Mouse (Mus musculus) R1 (cell line): ENCODE measurements around the gene Trp73.

Source experiments
- DNase-seq: peaks from one replicate; pipeline ENCODE4 v3.0.0-alpha.2; 2018; ENCODE audit warnings: low read depth, low spot score

Trp73 gene

GRCm38 (mm10) chr4:154142211-154143040, 2.4 kb upstream of the Trp73 start, which contains the start of gene Wrap73:
Gene Wrap73 (plus strand): TSS chr4:154142372.
- peak; percentile 93 for DNase-seq

DNA sequence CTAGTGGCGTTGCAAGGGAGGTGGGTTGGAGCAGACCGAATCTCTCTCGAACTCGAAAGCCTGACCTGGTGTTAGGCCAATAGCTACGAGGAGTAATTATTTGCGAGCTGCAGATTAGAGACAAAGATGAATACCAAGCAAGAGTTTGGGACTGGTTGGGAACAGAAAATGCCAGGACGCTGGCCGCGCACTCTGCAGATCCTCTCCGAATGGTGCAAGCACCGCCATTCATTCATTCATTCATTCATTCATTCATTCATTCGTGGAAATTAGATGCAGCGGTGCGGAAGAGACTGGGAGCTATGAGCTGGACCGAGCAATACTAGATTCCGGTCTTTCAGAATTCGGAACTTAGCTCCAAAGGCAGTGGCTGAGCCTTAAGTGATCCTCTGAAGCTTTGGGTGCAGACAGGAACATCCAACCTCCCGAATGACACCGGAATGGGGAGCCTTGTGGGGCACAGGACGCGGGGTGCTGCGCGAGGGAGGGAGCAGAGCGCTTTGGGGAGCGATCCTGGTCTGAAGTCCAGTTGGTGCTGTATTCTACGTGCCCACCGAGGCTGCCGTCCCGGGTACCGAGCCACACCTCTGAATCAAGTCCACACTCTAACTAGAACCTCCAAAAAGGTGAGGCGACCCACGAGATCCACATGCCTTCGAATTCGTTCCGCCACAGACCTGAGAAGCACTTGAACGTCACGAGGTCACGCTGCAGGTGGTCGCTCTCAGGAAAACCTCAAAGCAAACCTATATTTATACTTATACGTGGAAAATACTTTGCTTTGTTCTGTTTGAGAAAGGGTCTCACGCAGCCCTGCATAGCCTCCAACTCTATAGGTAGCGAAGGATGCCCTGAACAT, 1.2 kb upstream of the Trp73 start:
- peak; percentile 25 for DNase-seq

DNA sequence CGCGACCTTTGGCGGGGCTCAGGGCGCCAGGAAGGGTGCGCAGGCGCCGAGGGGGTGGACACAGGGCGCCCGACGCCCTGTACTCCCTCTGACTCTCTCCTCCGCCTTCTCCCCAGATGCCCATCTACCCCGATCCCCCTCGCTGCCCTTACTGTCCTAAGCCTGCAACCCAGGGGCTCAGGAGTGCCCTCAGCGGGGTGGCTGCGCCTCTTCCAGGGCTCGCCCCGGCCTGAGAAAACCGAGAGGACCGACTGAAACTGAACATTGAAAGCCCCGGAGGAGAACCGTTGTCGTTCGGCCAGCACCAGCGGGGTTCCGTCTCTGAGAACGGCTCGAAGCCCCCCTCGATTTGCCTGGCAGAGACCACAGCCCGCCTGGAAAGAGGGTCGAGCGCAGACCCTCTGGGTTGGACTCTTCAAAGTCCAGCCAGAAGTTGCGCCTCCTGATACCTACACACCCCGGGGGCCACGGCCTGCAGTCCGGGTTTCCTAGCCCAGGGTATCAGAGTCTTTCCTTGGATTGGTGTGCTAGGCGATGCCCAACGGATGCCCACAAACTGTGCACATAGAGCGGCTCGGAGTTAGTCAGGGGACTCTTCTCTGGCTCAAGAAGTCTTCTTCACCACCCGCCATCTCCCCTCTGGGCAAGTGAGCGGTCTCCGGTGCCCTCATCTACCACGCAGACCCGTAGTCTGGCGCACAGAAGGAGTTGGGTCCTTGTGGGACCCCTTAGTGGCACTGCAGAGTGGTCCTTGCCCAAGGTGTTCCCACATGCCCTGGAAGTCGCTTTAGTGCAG, 403 bp upstream of the Trp73 start:
- DNase-seq = peak; percentile 16

- peak; percentile 27 for DNase-seq
These were observed 282 bp downstream of the Trp73 start for GRCm38 (mm10) chr4:154139671-154140181.

- no peak for DNase-seq
These were observed 2.9 kb downstream of the Trp73 start for GRCm38 (mm10) chr4:154137139-154137538.

- DNase-seq = no peak
These were observed 5.2 kb downstream of the Trp73 start for GRCm38 (mm10) chr4:154134803-154135202.

DNA sequence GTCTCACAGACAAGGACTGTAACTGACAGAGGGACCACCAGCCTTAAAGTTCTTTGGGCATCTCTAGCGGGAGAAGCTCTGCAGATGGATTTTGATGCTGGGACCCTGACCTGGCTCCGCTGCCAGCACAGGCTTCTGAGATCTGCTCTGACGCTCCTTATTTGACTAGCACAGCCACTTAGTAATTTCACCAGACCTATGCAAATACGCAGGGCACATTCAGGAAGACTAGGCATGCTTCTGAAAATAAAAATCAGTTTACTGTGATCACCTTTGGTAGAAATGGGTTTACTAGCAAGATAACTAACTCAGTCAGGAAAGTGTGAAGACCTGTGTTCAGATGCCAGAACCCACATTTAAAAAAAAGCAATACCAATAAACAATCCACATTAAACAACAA, 8.1 kb downstream of the Trp73 start:
- DNase-seq = no peak

DNA sequence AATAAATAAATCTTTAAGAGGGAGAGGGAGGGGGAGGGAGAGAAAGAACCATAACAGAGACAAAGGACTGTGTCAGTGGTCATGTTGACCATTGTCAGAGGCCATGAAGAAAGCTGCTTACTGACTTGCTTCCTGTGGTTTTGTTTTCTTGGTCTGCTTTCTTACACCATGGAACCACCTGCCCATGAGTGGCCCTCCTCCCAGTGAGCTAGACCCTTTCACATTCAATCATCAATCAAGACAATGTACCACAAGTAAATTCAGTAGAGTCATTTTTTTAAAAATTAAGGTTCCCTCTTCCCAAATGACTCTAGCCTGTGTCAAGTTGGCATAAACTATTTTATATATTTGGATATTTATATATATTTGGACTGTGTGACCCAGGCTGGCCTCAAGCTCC, 10.1 kb downstream of the Trp73 start:
- DNase-seq = no peak

DNA sequence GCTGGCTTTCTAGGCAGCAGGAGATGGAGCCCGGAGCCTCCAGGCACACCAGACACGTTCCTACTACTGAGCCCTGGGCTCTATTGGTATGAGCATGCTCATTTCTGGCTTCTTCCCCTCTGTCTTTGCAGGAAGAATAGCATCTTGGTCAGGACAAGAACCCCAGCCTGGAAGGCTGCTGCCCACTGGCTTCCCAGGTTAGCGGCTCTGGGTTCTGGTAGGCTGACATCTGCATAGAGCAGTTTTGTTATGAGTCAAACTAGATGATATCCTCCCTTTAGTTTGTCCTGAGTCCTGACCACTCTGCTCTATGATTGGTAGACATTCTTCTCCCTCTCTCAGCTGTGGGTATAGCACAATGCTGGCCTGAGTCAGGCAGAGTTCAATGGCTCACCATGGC, 12.7 kb downstream of the Trp73 start:
- no peak for DNase-seq

DNA sequence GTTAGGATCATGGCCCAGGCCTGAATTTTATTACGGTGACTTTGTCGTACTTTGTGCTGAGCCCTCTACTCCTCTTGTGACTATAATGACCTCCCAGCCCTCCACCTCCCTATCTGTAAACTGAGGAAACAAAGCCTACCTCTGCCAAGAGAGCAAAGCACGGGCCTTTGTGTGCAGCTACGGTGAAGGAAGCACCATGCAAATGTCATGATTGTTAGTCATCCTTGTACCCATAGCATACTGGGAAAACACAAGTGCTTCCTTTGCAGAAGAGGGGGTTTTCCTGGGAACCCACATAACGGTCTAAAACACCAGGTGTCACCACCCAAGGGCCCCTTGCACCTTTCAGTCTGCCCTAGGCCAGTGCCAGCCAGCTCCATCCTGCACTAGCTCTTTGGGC, 14.8 kb downstream of the Trp73 start:
- DNase-seq = no peak

DNA sequence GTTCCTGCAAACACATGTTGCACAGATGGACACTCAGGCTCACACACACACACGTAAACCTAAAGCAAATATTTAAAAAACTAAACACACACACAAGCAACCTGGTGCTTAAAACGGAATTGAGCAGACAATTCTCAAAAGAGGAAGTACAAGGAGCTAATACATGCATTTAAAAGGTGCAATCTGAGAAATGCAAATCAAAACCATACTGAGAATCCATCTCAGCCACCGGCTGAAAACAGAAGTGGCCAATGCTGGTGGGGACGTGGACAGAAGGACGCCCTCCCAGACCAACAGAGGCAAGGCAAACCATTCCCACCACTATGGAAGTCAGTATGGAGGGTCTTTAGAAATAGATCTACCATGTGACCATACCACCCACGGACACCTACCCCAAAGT, 16.5 kb downstream of the Trp73 start:
- DNase-seq = no peak

DNA sequence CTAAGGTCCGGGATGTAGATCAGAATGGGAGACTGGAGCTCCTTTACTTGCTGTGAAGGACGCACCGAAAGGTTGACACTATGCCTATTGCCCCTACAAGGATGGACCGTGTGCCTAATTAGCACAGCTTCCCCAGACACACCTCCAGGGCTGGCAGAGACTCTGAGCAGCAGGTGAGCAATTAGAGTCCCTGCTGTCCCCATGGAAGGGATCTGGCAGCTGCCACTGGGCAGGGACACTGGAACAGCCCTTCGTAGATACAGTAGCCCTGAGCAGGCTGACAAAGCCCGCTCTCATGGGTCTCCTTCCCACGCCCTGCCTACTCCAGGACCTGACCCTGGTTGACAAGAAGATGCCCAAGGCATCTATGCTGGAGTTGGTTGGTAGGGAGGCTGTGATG, 17.6 kb downstream of the Trp73 start:
- DNase-seq = no peak

DNA sequence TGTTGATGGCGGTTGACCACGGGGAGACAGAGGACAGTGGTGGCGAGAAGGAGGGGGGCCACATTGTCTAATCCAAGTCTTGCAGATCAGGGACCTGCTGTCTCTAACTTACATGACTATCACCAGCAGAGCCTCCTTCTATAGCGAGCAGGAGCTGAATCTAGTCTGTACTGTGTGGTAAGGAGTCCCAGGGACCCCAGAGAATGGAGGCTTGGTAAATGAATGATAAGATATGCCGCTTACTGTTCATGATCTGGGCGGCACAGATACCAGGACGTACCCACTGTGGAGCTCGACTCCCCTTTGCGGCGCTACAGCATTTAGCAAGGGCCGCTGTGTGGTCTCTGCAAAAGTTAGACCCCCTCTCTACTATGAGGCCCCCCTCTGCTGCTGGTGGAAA, 18.2 kb downstream of the Trp73 start:
- no peak for DNase-seq

GRCm38 (mm10) chr4:154119208-154119607, 20.8 kb downstream of the Trp73 start:
- DNase-seq = no peak

- peak; percentile 9 for DNase-seq
These were observed 21.2 kb downstream of the Trp73 start for GRCm38 (mm10) chr4:154118782-154119181.

- DNase-seq = no peak
These were observed 23.6 kb downstream of the Trp73 start for GRCm38 (mm10) chr4:154116421-154116820.

- no peak for DNase-seq
These were observed 30.2 kb downstream of the Trp73 start for GRCm38 (mm10) chr4:154109850-154110243.

DNA sequence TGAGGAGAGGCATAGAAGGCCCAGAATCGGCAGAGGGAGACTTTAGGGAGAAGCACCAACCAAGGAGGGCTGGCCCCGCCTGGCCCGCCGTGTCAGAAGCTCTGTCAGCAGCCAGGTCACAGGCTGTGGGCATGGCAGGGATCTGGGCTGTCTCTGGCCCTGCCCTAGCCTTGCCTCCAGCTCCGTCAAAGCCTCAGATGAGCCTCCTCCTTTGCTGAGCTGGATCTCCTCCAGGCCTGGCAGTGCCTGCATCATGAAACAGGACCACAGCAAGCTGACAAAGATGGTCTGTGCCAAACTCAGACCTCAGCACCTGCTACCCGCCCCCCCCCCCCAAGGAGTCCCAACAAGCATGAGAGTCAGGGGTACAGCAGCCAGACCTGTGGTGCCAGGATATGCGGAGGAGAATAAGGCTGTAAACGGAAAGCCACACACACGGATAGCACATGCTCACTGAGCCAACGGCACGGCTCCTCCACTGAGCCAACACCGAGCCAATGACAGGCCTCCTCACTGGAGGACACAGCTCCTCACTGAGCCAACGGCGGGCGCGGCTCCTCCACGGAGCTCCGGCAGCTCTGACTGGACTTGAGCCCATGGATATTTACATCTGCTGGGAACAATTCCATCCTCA, 30.7 kb downstream of the Trp73 start:
- DNase-seq = no peak

DNA sequence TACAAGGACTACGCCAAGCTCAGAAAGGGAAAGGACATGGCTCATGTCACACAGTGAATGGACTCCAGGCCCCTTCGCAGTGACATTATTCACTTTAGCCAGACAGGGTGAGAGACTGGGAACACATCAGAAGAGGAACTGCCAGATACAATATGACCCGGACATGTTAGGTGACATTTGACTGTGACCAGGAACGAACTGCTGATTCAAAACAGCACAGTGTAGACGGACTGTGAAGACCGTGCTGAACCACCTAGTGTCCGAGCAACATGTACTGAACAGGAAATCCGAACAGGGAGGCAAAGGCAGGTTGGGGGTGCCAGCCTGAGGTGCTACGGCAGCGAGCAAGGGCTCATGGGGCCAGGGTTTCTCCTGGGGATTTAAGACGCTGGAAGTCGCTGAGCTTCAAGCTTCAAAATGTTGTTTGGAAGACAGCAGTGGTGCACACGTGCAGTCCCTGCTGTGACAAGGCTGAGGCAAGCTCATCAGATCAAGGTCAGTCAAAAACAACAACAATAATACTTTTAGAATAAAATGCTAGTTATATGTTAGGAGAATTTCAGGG, 33.4 kb downstream of the Trp73 start:
- no peak for DNase-seq

DNA sequence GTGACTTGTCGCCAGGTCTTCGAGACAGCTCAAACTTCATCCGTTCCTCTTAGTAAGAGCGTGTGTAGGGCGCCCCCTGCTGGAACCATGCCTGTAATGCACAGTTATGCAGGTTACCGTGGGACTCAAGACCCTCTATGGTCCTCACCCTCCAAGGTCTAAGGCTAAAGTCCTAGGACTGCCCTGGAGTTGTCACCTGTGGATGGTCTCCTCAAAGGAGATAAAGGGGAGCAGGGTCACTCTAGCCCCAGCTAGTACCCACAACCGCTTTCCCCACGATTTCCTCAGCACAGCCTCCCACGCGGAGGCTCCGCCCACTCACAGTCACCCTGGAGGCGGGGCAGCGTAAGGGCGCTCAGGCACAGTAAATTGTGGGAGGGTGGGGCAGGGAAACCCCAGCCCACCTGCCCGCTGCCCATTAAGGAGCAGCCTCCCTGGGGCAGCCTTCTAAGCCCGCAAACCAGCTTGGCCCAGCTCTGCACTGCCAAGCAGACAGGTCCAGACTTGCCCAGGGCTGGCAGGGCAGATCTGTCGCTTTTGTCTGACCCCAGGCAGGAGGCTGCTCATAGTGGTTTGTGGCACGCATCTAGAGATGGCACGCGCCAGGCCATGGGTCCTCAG, 34.5 kb downstream of the Trp73 start:
- DNase-seq = peak; percentile 92
